Mouse (Mus musculus): ENCODE measurements around the gene Tmem234. TPM values are rescaled to one million over a fixed set of nuclear protein-coding genes. Genes with fewer than 3 reads are reported as not detected.

The Tmem234 gene
- total RNA-seq, 1 experiment, result 172 TPM

DNA sequence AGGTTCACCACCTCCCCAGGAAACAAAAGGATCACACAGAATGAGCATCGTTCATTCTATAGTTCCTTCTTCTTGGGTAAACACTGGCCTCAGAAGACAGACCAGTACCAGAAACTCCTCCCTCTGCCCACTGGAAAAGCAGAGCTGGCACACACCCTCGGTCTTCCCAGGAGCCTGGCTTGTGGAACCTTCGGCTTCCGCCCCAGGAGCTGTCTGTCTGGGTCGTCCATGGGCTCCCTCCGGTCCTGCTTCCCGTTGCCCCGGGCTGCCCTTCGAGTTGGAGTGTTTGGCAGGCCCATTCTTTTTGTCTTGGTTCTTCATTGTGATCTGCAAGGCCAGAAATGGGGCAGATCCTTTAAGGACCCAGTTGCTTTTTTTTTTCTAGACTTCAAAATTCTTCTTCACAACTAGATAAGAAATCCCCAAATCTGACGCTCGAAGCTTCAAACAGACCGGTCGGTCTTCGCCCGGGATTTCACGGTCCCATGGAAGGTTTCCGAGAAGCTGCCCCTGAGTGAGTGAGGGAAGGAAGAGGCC, 39.7 kb downstream of the Tmem234 start:
- H3K4me1 ChIP-seq (ENCODE audit: control insufficient read depth in 2 of 2, insufficient read depth in 2 of 2, low read length in 2 of 2, poor library complexity in 1 of 2), result no peaks in the 10 kb centered on the region; a peak in 2 of 4 replicates
- no peaks in the 10 kb centered on the region for H3K9me3 ChIP-seq (ENCODE audit: control insufficient read depth, insufficient read depth, low read depth, low read length)
- no peak for DNase-seq (ENCODE audit: low read depth, low spot score)
- no peak for TF ChIP-seq HCFC1 (IDR thresholded peaks at IDR 0.05; ENCODE audit: borderline replicate concordance, insufficient read depth, low read length)
- in situ Hi-C loops (cut with MboI; ENCODE audit: low sequenced_read_pairs in 2 of 2, unreplicated experiment in 2 of 2), result no loop called here
- peak overlapping the region; percentile 97 for H3K9ac ChIP-seq (ENCODE audit: insufficient read depth, low read depth, low read length, poor library complexity, severe bottlenecking)
- no peak overlapping the region; the same call in 1 of the 2 replicates for H3K27ac ChIP-seq (ENCODE audit: insufficient read depth, low read depth, low read length, poor library complexity, severe bottlenecking)
- peak overlapping the region; percentile 75 to 81 for H3K4me3 ChIP-seq (ENCODE audit: insufficient read depth in 1 of 2, low read depth in 1 of 2, low read length in 2 of 2, poor library complexity in 1 of 2, severe bottlenecking in 1 of 2)
- H3K36me3 ChIP-seq (ENCODE audit: control insufficient read depth, insufficient read depth, low read length, poor library complexity, severe bottlenecking), result peaks cover 28% of the 10 kb centered on the region

DNA sequence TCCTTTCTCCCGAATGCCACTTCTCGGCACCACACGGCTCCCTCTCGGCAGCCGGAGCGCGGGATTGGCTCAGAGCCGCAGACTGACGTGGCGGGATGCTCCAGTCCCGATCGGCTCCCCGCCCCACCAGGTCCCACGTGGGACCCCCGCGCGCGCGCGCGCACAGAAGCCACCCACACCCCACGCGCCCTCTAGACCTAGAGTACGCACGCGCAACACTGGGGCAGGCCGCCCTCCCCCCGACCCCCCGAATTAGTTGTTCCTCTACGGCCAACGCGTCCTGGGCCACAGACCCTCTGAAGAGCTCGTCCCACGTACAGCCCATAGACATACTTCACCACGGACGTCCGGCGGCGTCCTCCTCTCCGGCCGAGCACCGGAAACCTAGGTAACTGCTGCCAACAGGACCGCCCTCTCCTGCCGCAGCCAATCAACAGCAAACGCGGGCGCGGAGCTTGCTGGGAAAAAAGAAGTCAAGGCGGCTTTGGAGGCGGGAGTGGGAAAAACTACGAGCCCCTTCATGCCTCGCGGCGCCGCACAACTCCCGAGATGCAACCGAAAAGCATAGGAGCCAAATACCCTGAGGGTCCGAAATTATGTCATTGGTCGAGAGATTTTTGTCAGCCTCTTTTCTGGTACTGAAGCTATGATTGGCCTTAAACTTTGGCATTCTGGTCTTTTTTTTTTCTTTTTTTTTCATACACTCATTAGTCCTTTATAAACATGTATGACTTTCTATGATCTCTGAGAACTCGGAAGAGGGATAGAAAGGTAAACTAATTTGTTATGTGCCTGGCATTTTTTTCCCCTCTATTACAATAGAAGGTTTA, 40.4 kb downstream of the Tmem234 start, which contains the start of gene Txlna:
Gene Txlna (minus strand): TSS at position 428 of the 830 bp plus-strand sequence.
- Histone ChIP-seq H3K4me1 (ENCODE audit: control insufficient read depth in 2 of 2, insufficient read depth in 2 of 2, low read length in 2 of 2, poor library complexity in 1 of 2) (no peaks in the 10 kb centered on the region; a peak in 2 of 4 replicates), H3K9ac (ENCODE audit: insufficient read depth, low read depth, low read length, poor library complexity, severe bottlenecking) (peak within 1 kb of the TSS; percentile 97), H3K4me3 (ENCODE audit: insufficient read depth in 1 of 2, low read depth in 1 of 2, low read length in 2 of 2, poor library complexity in 1 of 2, severe bottlenecking in 1 of 2) (peak within 1 kb of the TSS; percentile 75 to 81), H3K9me3 (ENCODE audit: control insufficient read depth, insufficient read depth, low read depth, low read length) (no peaks in the 10 kb centered on the region), H3K27ac (ENCODE audit: insufficient read depth, low read depth, low read length, poor library complexity, severe bottlenecking) (peak within 1 kb of the TSS; percentile 80), H3K36me3 (ENCODE audit: control insufficient read depth, insufficient read depth, low read length, poor library complexity, severe bottlenecking) (peaks cover 28% of the 10 kb centered on the region)
- in situ Hi-C loops (cut with MboI; ENCODE audit: low sequenced_read_pairs in 2 of 2, unreplicated experiment in 2 of 2), result no loop called here
- 0 out of 2 replicates have a peak, but pooled peaks have one; percentile 49 for TF ChIP-seq CHD2 (IDR thresholded peaks at IDR 0.05; ENCODE audit: low read depth, low read length)
- no peak for TF ChIP-seq MAFK (IDR thresholded peaks at IDR 0.05; ENCODE audit: insufficient read depth, low read depth, low read length)
- TF ChIP-seq HCFC1 (IDR thresholded peaks at IDR 0.05; ENCODE audit: borderline replicate concordance, insufficient read depth, low read length), result peak; percentile 90
- peak; percentile 86 for TF ChIP-seq ZNF384 (IDR thresholded peaks at IDR 0.05; ENCODE audit: low read depth, low read length)
- no peak for TF ChIP-seq ZC3H11A (IDR thresholded peaks at IDR 0.05; ENCODE audit: borderline replicate concordance, low read depth, low read length)
- peak; percentile 97 for DNase-seq (ENCODE audit: low read depth, low spot score)

DNA sequence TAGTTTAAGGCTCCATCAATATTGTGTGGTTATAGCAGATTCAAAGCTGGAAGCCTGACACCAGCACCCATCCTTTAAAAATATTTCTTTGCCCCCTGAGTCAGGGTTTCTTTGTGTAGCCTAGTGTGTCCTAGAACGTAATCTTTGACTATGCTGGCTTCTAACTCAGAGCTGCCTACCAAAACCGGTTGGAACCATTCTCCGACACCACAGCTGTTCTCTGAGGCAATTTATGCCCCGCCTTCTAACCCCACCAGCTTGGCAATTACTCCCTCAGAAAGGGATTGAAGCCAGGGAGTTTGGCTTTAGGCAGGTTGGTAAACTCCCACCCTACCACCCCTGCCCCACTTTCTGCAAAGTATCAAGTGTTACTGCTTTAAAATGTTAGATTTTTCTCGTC, 41.3 kb downstream of the Tmem234 start:
- in situ Hi-C loops (cut with MboI; ENCODE audit: low sequenced_read_pairs in 2 of 2, unreplicated experiment in 2 of 2), result no loop called here
- Histone ChIP-seq H3K9ac (ENCODE audit: insufficient read depth, low read depth, low read length, poor library complexity, severe bottlenecking) (no peak overlapping the region; the same call in 1 of the 2 replicates), H3K4me1 (ENCODE audit: control insufficient read depth in 2 of 2, insufficient read depth in 2 of 2, low read length in 2 of 2, poor library complexity in 1 of 2) (no peaks in the 10 kb centered on the region; a peak in 2 of 4 replicates), H3K4me3 (ENCODE audit: insufficient read depth in 1 of 2, low read depth in 1 of 2, low read length in 2 of 2, poor library complexity in 1 of 2, severe bottlenecking in 1 of 2) (peak overlapping the region in 1 of 2 experiments; percentile 75; a peak in 1 of 4 replicates), H3K9me3 (ENCODE audit: control insufficient read depth, insufficient read depth, low read depth, low read length) (no peaks in the 10 kb centered on the region), H3K36me3 (ENCODE audit: control insufficient read depth, insufficient read depth, low read length, poor library complexity, severe bottlenecking) (peaks cover 25% of the 10 kb centered on the region), H3K27ac (ENCODE audit: insufficient read depth, low read depth, low read length, poor library complexity, severe bottlenecking) (no peak overlapping the region)
- DNase-seq (ENCODE audit: low read depth, low spot score), result no peak
- TF ChIP-seq MAFK (IDR thresholded peaks at IDR 0.05; ENCODE audit: insufficient read depth, low read depth, low read length), result no peak
- TF ChIP-seq ZC3H11A (IDR thresholded peaks at IDR 0.05; ENCODE audit: borderline replicate concordance, low read depth, low read length), result no peak
- no peak for TF ChIP-seq ZNF384 (IDR thresholded peaks at IDR 0.05; ENCODE audit: low read depth, low read length)
- TF ChIP-seq CHD2 (IDR thresholded peaks at IDR 0.05; ENCODE audit: low read depth, low read length), result no peak
- no peak for TF ChIP-seq HCFC1 (IDR thresholded peaks at IDR 0.05; ENCODE audit: borderline replicate concordance, insufficient read depth, low read length)

DNA sequence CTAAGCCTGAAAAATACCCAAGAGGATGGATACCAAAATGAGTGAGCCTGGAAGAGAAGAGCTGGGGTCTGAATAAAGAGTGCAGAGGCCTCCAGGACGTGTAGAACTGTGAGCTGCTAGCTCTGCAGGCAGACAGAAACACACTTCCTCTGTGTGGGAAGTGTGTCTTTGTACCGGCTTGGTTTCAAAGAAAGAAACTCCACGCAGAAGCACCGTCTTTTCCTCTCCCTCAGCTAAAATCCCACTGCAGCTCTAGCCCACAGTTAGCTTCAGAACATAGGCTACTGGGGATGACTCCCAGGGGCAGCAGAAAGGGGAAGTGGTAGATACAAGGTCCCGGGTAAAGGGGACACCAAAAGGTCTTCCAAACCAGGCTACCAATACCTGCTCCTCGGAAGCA, 44.7 kb downstream of the Tmem234 start:
- Histone ChIP-seq H3K36me3 (ENCODE audit: control insufficient read depth, insufficient read depth, low read length, poor library complexity, severe bottlenecking) (peaks cover 19% of the 10 kb centered on the region), H3K4me3 (ENCODE audit: insufficient read depth in 1 of 2, low read depth in 1 of 2, low read length in 2 of 2, poor library complexity in 1 of 2, severe bottlenecking in 1 of 2) (no peak overlapping the region), H3K4me1 (ENCODE audit: control insufficient read depth in 2 of 2, insufficient read depth in 2 of 2, low read length in 2 of 2, poor library complexity in 1 of 2) (peaks cover 0 to 2% of the 10 kb centered on the region in 2 experiments; a peak in 1 of 4 replicates), H3K27ac (ENCODE audit: insufficient read depth, low read depth, low read length, poor library complexity, severe bottlenecking) (no peak overlapping the region), H3K9me3 (ENCODE audit: control insufficient read depth, insufficient read depth, low read depth, low read length) (no peaks in the 10 kb centered on the region), H3K9ac (ENCODE audit: insufficient read depth, low read depth, low read length, poor library complexity, severe bottlenecking) (no peak overlapping the region)
- no peak for DNase-seq (ENCODE audit: low read depth, low spot score)
- TF ChIP-seq CHD2 (IDR thresholded peaks at IDR 0.05; ENCODE audit: low read depth, low read length), result no peak
- TF ChIP-seq ZNF384 (IDR thresholded peaks at IDR 0.05; ENCODE audit: low read depth, low read length), result no peak
- no peak for TF ChIP-seq MAFK (IDR thresholded peaks at IDR 0.05; ENCODE audit: insufficient read depth, low read depth, low read length)
- TF ChIP-seq HCFC1 (IDR thresholded peaks at IDR 0.05; ENCODE audit: borderline replicate concordance, insufficient read depth, low read length), result no peak
- TF ChIP-seq ZC3H11A (IDR thresholded peaks at IDR 0.05; ENCODE audit: borderline replicate concordance, low read depth, low read length), result no peak
- in situ Hi-C loops (cut with MboI; ENCODE audit: low sequenced_read_pairs in 2 of 2, unreplicated experiment in 2 of 2), result no loop called here

Data from ES-E14 (cell line).